Mouse (Mus musculus): ENCODE results near the gene Olfr186. TPM values are rescaled to one million over a fixed set of nuclear protein-coding genes. Genes with fewer than 3 reads are reported as not detected.

Gene Olfr186
- total RNA-seq (2023): not detected

DNA sequence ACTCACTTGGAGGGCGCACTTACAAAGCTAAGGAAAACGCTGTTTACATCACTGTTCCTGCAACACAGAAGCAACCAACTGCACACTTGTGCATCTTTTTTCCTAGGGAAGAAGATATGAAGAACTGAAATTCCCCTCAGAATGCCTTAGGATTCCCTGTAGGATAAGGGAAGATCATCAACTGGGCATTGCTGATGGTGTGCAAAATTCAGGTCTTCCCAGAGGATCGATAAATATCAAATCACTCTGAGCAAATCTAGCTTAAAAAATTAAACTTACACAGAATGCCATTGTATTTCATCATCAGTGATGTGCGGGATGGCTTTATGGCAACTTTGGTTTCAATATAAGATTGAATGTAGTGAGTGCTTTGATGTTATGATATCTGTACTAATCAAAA lies at the start of gene Olfr186:
Gene Olfr186, minus strand, starts transcription at position 101 of the 400 bp plus-strand sequence.

GRCm38 (mm10) chr16:59077905-59078304 lies 47.8 kb upstream of the Olfr186 start, which contains the start of gene Olfr190:
Olfr190 (minus strand) TSS chr16:59078005.

DNA sequence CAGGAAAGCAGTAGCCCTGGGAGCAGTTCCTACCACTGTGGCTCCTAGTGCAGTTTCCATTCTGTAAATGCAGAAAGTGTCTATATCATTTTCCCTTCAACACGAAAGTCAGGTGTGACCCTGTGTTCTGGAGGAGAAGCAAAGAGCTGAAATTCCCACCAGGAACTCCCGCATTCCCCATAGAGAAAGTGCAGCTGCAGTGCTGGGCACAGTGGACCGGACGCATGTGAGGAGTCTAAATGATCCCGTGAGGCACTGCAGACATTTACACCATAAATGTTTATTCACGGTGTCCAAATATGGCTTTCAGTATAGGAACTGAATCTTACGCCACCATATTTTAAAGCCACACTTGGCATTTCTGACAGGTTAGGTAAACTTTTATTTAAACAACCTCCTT lies 9.6 kb upstream of the Olfr186 start, which contains the start of gene Olfr187:
Gene Olfr187, minus strand, starts transcription at position 58 of the 400 bp plus-strand sequence.

GRCm38 (mm10) chr16:58995057-58995456 lies 35.0 kb downstream of the Olfr186 start, which contains the start of gene Olfr183:
Olfr183 (plus strand) TSS chr16:58995357.

Other genes with a start within 250 kb of the Olfr186 start
- not detected for gene Olfr173, start 230.0 kb downstream of the Olfr186 start, total RNA-seq (2023)
- gene Olfr175-ps1, start 203.5 kb downstream of the Olfr186 start, total RNA-seq (2023): not detected
- not detected for gene Olfr177, start 155.5 kb downstream of the Olfr186 start, total RNA-seq (2023)
- gene Olfr178, start 138.2 kb downstream of the Olfr186 start, total RNA-seq (2023): not detected
- not detected for gene Olfr181, start 101.5 kb downstream of the Olfr186 start, total RNA-seq (2023)
- not detected for gene Olfr180, start 100.9 kb downstream of the Olfr186 start, total RNA-seq (2023)
- gene Olfr183, start 34.9 kb downstream of the Olfr186 start, total RNA-seq (2023): not detected
- gene Olfr187, start 9.5 kb upstream of the Olfr186 start, total RNA-seq (2023): not detected
- gene Olfr190, start 47.7 kb upstream of the Olfr186 start, total RNA-seq (2023): not detected
- not detected for gene Olfr191, start 59.5 kb upstream of the Olfr186 start, total RNA-seq (2023)
- not detected for gene Olfr193, start 81.6 kb upstream of the Olfr186 start, total RNA-seq (2023)
- not detected for gene Olfr194, start 90.8 kb upstream of the Olfr186 start, total RNA-seq (2023)
- gene Olfr195, start 116.8 kb upstream of the Olfr186 start, total RNA-seq (2023): not detected
- gene Olfr196, start 140.2 kb upstream of the Olfr186 start, total RNA-seq (2023): not detected
- gene Olfr198, start 173.2 kb upstream of the Olfr186 start, total RNA-seq (2023): not detected
- not detected for gene Olfr199, start 189.5 kb upstream of the Olfr186 start, total RNA-seq (2023)
- gene Olfr201, start 242.3 kb upstream of the Olfr186 start, total RNA-seq (2023): not detected

Measured in CD4-positive naive resting alpha-beta T cell, adult 57 days (primary cell).